Mouse (Mus musculus): ENCODE results near the gene Prss45. TPM values are rescaled to one million over a fixed set of nuclear protein-coding genes. Genes with fewer than 3 reads are reported as not detected.
A peak's percentile ranks its signal among the peaks of the same experiment; 100 is the strongest.

Gene Prss45
- total RNA-seq, 2 experiments from 2014 or later: not detected

DNA sequence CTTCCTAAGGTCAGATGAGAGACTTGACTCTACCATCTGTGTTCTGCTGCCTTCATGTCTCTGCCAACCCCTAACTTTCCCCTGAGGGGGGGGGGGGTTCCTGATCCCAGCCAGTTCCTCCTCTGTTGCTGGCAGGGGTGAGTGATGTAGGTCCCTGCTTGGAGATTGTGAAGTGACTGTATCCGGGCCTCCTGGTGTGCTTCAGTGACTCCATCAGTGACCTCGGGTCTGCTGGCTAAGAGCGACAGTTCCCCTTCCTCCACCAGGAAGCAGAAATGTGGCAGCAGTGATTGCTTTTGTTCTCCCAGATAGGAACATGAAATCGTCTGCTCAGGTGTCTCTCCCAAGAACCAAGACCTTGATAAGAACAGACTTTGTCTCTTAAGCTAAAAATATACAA lies 22.5 kb downstream of the Prss45 start:
- no peak for ATAC-seq (replicated peaks; ENCODE audit: low FRiP score, poor library complexity, severe bottlenecking)

GRCm38 (mm10) chr9:110857781-110858472 lies 23.5 kb downstream of the Prss45 start, which contains the start of gene Prss50:
Gene Prss50 (plus strand): TSS chr9:110857967.
- no peak for ATAC-seq (replicated peaks; ENCODE audit: low FRiP score, poor library complexity, severe bottlenecking)

- ATAC-seq (replicated peaks; ENCODE audit: low FRiP score, poor library complexity, severe bottlenecking): no peak
Measured at GRCm38 (mm10) chr9:110858523-110858922, 24.1 kb downstream of the Prss45 start.

GRCm38 (mm10) chr9:110858967-110859596 lies 24.7 kb downstream of the Prss45 start:
- no peak for ATAC-seq (replicated peaks; ENCODE audit: low FRiP score, poor library complexity, severe bottlenecking)

GRCm38 (mm10) chr9:110871030-110871429 lies 36.6 kb downstream of the Prss45 start:
- ATAC-seq (replicated peaks; ENCODE audit: low FRiP score, poor library complexity, severe bottlenecking): peak; percentile 51; the same call in 1 of the 2 replicates

DNA sequence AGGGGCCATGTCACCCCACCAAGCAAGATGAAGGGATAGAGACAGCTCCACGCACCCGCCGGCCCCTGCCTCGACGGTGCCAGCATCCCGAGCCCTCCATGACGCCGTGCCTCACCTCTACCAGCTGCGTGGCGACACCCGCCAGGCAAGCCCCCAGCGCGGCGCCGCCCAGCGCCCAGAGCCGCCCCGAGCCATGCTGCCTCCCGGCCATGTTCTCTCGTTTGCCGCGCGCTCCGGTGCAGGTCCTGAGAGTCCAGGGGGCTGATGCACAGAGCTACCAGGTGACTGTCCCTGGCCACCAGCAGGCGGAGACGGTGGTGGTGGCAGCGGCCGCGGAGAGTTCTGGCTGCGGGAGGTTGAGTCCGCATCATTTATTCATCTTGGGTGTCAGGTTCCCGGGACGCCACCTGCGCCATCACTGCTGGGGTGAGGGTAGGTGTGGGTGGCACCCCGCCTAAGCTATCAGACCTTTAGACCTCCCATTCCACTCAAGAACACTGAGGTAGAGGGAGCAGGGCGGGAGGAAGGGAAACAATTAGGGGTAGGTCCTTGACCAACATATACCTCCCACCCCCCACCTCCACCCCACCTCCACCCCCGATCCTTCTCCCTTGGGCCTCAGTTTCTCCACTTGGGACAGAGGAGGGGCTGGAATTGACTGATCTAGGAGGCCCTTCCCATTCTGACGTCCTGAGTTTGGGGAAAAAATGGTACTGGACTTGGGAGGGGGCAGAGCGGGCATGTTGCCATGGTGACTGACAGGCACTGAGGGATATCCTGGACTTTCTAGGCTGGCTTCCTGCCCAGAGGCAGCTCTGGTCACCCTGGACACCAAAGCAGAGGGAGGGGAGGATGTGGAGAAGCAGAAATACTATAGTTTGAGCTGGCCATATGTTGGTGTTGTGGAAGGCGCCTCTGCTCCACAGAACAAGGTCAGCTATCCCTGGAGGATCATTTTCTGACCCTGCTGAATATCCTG lies 39.6 kb downstream of the Prss45 start:
- no peak for ATAC-seq (replicated peaks; ENCODE audit: low FRiP score, poor library complexity, severe bottlenecking)

- no peak for ATAC-seq (replicated peaks; ENCODE audit: low FRiP score, poor library complexity, severe bottlenecking)
Measured at GRCm38 (mm10) chr9:110874660-110875191, 40.3 kb downstream of the Prss45 start.

- no peak for ATAC-seq (replicated peaks; ENCODE audit: low FRiP score, poor library complexity, severe bottlenecking)
Measured at GRCm38 (mm10) chr9:110875288-110875695, 40.9 kb downstream of the Prss45 start.

GRCm38 (mm10) chr9:110877353-110877752 lies 43.0 kb downstream of the Prss45 start:
- no peak for ATAC-seq (replicated peaks; ENCODE audit: low FRiP score, poor library complexity, severe bottlenecking)

DNA sequence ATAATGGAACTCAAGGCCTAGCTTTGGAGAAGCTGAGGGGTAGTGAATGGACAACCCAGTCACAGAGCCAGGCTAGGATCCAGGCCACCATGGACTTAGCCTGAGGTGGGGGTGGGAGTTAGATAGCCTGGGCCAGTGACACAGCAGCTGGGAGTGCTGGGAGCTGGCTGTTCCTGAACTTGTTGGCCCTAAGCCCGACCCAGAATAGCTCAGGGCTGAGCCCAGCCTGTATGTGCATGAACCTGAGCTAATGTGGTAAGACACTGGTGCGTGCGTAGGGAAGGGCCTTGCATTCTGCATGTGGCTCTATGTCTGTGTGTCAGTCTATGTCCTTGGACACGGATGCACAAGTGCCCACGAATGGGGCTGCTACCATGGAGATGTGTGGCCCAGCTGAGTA lies 43.5 kb downstream of the Prss45 start:
- no peak for ATAC-seq (replicated peaks; ENCODE audit: low FRiP score, poor library complexity, severe bottlenecking)

DNA sequence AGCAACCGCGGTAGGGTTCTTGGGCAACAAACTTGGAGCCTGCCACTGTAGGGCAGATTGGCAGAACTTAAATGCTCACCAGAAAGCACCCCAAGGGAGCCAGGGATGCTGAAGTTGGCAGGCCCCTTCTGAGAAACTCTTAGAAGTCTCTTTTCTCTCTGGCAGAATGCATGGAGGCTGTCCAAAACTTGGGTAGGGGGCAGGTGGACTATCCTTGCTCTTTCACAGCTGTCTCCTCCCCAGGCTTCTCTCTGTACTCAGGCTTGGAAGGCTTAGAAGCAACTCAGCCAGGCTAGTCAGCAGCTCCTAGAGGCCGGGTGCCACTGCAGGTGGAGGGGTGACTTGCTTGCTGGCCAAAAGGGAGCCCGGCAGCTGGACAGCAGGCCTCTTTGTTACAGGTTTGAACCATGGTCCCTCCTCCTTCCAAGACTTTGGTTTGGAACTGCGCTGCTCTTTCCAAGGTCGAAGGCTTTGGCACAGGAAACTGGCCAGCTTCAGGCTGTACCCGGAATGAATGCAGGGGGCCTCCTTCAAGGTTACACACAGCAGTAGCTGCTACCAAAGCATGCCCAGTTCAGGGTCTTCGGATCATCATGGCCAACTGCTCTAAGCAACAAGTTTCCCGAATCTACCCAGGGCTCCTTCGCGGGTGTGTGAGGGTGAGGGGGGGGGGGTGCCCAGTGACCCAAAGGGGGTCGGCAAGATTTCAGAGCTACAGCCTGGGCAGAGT lies 45.0 kb downstream of the Prss45 start, which contains the start of gene Als2cl:
Gene Als2cl (plus strand): TSS at position 680 of the 730 bp plus-strand sequence.
- no peak for ATAC-seq (replicated peaks; ENCODE audit: low FRiP score, poor library complexity, severe bottlenecking)

DNA sequence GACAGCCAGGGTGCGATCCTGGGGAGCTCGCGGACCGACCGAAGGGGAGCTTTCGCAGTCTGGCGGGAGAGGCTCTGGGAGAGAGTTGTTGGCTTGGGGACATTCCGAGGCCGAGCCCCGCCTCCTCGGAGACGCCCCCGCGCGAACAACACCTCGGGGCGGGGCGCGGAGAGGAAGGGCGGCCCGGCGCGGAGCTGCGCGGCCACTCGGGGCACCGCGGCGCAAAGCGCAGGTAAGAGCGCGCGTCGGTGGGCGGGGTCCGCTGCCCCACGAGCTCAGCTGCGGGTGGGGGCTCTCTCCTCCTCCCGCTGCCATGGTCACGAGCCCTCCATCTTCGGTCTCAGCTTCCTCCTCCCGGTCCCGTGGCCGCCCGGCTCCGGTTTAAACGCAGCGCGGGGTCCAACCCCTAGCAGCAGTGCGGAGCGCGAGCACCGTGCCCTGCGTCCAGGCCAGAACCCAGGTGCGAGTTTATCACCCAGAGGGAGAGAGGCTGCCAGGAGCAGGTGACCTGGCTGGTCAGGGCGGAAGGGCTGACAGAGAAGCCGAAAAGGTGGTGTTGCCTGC lies 45.7 kb downstream of the Prss45 start, which contains the start of gene Tmie:
Gene Tmie (minus strand): TSS at position 116 of the 564 bp plus-strand sequence.
- no peak for ATAC-seq (replicated peaks; ENCODE audit: low FRiP score, poor library complexity, severe bottlenecking)

DNA sequence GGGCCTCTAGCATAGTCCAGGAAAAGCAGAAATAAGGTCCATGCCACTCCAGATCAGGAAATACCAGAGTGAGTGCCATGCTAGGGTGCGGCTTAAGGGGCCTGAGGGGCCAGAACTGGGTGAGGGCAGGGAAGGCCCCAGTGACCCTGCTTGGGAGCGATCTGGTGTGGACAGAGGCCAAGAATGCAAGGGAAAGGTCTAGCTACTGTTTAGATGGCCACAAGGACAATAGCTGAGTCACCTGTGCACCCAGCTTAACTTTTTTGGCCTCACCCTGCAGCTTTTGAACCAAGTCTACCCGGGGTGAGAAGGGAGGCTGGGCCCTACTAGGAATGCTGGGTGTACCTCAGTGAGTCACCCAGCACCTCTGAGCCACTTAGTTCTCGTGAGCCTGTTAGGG lies 46.4 kb downstream of the Prss45 start:
- ATAC-seq (replicated peaks; ENCODE audit: low FRiP score, poor library complexity, severe bottlenecking): no peak

- ATAC-seq (replicated peaks; ENCODE audit: low FRiP score, poor library complexity, severe bottlenecking): no peak
Measured at GRCm38 (mm10) chr9:110881953-110882352, 47.6 kb downstream of the Prss45 start.

DNA sequence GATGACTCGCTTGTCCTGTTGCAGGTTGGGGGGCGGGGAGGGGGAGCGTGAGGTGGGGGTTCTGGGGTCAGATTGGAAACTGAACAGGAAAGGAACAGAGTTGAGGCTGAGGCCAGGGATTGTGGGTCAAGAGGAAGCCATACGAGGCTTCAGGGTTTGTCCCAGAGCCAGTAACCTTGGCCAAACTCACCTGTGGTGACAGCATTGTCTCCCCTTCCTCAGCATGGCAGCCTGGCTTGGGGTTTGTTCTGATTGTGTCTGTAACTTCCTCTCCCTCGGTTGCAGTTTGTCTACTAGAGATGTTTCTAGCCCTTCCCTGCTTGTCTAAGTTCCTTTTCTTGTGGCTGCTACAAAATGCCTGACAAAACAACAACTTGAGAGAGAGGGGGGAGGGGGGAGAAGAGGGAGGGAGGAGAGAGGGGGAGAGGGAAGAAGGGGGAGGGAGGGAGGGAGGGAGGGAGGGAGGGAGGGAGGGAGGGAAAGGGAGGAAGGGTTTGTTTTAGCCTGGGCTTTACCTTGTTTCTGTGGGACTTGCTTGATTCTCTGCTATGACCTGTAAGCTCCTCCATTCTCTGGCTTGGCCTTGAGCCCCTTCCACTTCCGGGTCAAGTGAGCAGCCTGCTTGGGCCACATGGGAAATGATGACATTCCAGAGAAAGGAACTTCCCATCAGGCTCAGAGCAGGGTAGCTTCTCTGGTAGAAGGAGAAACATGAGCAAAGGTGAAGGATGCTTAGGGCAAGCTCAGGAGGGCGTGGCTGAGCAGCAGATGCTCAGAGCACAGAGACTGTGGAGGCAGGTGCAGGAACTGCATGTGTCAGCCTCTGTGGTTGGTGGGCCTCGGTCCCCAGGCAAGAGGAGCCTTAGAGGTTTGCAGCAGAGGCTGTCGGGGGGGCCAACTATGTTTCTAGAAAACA lies 53.3 kb downstream of the Prss45 start:
- no peak for ATAC-seq (replicated peaks; ENCODE audit: low FRiP score, poor library complexity, severe bottlenecking)

- ATAC-seq (replicated peaks; ENCODE audit: low FRiP score, poor library complexity, severe bottlenecking): no peak
Measured at GRCm38 (mm10) chr9:110888935-110889334, 54.5 kb downstream of the Prss45 start.

DNA sequence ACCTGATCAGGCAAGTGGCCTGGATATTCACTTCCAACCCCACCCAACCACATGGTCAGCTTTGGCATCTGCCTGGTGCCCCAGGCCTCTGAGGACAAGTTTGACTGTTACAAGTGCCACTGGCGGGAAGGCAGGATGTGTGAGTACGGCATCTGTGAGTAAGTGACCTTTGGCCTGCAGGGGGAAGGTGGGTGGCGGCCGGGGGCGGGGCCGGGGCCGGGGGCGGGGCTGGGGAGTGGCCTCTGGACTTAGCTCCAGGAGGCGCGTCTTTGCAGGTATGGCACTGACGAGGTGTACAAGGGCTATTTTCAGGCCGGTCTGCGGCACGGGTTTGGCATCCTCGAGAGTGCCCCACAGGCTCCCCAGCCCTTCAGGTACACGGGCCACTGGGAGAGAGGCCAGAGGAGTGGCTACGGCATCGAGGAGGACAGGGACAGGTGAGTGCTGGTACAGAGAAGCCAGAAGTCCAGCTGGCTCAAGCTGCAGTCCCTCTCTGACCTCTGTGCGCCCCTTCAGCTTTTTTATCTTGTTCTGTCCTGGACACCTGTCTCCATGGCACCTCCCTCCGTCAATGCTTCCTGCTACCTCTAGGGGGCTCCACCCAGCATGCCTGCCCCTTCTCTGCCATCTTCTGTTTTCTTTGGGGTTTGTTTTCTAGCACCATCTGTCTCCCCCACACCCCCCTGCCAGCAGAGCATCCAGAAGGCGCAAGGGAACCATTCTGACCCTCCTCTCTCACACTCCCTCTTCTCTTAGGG lies 55.8 kb downstream of the Prss45 start:
- ATAC-seq (replicated peaks; ENCODE audit: low FRiP score, poor library complexity, severe bottlenecking): no peak

Measured in erythroblast, adult 5-6 weeks (primary cell).